Mouse (Mus musculus) kidney, adult 8-10 months (tissue): ENCODE results near the gene Arid5b.
A peak's percentile ranks its signal among the peaks of the same experiment; 100 is the strongest.

Experiments
- DNase-seq, 2 experiments: peaks; one replicate each; pipeline ENCODE4 v3.0.0; 2022

Arid5b gene

DNA sequence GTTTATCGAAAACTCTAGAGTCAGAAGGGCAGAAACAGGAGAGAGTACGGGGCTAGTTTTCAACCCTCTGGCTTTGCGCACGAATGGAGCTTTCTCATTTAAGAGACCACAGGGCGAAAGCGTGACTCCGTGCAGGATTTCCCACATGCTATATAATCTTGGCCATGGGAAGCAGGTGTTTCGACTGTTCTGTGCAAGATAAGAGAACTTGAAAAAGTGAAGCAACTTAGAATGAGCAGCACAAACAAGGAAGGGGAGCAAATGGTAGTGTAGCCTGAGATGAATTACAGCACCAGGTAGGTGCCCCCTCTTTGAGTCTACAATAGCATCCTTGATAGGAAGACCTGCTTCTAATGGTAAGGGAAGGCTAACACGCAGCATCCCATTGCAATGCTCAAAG lies 118.8 kb downstream of the Arid5b start:
- DNase-seq, result no peak

DNA sequence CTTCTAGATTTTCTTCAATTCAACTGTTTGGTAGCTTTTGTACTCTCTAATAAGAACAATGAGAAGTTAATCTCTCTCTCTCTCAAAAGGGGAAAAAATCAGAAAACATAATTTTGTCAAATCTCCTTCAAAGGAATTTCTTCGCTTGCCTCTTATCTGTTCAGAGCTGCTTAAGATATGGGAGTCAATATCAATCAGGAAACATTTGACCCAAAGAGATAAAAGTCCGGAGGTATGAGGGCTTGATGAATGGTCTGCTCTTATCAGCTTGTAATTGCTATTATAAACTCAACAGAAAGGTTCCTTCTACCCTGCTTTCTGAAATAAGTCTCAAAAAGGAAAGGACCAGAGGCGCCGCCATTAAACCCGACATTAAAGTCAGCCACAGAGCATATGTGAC lies 120.0 kb downstream of the Arid5b start:
- DNase-seq, result no peak

DNA sequence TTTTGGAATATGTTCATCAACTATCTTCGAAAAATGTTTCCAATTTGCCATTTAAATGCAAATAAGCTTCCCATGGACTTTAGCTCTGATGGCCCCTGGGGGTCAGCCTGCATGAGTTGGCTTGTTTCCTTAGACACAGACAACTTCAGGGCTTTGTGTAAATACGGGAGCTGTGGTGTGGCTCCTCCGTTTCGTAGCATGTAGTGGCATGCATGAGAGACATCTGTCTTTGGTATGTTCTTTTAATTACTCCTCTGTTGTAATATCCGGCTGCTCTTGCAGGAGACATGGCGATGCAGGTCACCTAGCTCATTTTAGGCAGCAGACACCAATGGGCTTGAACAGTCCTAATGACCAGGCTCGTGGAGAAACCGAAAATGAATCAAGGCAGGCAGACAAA lies 121.0 kb downstream of the Arid5b start:
- no peak for DNase-seq

DNA sequence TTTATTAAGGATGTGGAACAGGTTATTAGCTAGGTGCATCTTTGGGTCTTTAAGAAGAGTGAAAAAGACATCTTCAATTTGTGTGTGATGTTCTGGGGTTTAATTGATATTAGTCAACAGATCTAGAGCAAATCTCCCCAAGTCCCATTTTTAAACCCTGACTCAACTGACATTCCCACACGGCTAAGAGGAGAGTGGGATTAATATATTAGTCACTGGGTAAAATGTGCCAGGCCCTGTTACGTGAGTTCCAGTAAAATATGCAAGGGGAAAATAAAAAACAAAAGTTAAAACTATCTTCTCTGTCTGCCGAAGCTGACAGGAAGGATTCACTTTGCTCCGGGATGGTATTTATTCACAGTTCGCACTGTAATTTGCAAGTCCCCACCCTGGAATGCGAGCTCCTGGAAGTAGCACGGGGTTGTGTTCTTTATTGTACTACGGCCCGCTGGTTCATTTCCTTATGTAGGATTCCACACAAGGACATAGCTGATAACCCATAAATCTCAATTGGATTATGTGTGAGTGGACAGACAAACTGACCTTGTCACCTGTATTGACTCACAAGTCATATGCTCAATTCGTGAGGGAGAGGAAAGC lies 121.8 kb downstream of the Arid5b start:
- no peak for DNase-seq

DNA sequence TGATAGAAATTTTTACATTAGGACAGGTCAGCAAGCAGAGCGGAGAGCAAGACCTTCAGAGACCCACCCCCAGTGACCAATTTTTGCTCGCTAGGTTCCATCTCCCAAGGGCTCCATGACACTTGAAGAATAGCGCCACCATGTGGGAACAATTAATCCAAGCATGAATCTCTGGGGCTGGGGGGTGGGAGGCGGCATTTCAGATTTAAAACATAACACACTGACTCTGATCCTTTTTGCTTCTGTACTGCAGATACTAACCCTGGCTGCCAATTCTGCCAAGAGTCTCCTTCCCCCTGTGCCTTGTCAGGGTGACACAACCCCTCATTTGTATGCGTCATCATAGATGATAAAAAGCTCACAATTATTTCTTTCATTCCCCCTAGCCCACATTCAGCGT lies 122.4 kb downstream of the Arid5b start:
- no peak for DNase-seq

DNA sequence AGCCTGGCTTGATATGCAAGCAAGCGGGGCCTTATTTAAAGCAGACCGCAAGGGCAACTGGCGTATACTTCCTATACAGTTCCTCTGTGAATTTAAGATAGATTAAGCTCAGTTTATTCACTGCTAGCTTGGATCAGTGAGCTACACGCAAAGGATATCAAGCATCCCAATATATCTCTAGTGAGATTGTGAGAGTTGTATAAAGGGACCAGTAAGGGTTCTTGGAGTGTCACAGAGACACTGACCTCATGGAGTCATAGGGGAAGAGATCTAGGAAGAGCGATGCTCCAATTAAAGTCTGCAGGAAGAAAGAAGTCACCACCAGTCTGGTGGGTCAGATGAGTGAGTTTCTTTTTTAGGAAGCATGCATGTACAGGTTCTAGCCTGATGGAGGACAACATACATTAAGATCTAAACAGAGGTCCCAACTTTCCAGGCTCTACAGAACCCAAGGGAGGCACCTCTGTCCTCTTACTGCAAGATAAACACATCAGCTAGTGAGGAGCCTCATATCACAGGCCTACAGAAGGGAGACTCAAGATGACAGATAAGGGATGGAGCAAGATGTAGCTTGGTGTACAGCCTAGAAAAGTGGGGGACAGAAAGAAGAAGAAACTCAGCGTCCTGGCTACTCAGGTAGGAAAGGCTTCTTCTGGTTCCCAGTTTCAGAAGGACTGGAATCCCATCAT lies 123.0 kb downstream of the Arid5b start:
- no peak for DNase-seq

DNA sequence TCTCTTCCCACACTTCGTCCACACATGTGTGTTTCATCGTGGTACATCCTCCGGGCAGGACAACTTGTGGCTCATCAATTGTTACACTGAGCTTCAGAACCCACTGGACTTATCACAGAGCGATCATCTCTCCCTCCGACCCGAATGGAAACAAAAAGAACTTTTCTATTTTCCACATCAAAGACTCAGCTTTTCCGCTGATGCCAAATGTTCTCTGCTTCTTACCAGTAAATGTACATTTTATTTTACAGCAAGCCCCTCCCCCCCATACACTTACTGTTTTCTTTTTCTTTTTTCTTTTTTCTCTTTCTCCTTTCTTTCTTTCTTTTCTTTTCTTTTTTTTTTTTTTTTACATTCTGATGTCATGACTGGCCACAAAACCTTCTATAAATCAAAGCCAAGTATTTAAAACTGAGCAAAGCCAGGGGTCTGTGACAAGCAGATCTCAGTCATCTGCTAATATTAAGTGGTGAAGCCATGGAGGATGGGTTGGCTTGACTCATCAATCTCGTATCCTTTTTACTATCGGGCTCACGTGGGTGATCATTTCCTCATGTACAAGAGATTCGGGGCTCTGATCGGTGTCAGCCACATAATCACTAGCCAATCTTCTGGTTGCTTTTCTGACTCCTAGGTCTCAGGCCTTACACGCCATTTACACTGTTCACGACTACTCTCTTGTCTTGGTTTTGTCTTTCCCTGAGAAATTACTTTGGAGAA lies 124.3 kb downstream of the Arid5b start:
- DNase-seq, result no peak

DNA sequence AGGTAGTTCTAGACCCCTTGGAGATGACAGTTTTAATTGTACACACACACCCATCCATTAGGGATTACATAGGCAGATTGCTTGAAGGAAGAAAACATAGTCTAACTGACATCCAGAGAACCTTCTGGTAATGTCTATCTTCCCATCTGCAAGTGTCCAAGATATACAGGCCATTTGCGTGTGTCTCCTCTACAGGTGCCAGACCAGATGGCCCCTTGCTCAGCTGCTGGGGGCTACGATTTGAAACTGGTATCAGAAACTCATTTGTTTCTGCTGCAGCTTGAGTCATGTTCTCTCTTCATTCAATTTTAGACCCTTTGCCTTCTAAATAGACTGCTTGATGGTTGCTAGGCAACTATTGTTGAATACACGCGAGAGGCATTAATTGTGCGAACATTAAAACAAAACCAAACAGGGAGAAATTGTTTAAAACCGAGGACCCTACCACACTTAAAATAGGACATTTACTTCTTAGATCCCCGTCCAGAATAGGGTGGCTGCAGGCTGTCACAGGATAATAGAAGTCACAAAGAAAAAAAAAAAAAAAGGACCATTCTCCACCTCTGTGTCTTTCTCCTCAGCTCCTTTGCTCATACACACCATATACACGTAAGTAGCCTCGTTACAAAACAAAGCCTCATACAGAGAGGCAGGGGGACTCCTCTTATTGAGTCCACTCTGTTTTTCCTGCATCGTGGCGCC lies 125.0 kb downstream of the Arid5b start:
- no peak for DNase-seq

DNA sequence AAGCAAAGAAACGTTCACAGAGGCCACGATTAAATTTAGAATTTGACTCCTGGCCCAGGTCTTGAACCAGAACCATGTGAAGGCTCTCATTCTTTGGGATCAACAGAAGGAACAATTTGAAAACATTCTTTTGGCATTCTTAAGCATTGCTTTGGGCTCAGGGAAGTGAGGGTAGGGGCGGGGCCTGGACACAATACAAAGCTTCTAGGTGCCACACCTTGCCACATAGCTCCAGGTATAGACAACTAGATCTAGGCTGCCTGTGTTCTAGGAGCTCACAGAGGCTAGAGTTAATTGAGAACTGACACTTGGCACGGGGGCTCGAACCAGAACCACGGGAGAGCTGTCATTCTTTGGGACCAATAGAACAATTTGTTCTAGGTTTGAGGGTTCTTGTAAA lies 130.0 kb downstream of the Arid5b start:
- DNase-seq, result no peak

DNA sequence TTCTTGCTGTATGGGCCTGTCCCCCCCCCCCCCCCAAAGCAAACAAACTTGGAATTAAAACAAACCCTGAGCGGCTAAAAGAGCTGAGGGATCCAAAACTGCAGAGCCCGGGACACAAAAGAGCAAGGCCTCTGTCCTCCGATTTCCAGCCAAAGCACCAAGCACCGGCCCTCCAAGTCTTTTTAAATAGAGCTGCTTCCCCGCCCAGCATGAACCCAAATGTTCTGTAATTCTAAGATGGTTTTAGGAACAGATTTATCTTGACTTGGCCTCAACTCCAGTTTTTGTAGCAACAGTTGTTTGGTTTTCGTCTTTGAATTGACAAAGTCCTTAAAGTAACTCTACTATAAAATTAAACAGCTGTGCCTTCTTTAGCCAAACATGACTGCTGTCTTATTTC lies 130.8 kb downstream of the Arid5b start:
- DNase-seq, result no peak

DNA sequence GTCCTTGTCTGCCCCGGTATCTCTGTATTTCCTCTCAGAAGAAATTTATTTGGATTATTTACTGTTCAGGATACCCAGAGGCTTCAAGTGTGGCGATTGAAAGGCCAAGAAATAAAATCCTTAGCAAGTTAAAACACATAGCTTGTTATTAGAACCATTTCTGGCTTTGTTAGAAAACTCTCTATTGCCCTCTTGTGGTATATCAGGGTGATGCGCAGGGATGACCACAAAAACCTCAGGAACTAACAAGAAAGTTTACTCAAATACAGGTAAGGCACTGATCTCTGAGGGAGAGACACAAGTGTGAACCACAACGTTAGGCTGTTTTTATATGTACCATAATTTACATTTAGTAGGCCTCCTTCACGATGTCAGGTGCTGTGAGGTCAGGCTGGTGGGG lies 131.7 kb downstream of the Arid5b start:
- DNase-seq, result peak; percentile 74

DNA sequence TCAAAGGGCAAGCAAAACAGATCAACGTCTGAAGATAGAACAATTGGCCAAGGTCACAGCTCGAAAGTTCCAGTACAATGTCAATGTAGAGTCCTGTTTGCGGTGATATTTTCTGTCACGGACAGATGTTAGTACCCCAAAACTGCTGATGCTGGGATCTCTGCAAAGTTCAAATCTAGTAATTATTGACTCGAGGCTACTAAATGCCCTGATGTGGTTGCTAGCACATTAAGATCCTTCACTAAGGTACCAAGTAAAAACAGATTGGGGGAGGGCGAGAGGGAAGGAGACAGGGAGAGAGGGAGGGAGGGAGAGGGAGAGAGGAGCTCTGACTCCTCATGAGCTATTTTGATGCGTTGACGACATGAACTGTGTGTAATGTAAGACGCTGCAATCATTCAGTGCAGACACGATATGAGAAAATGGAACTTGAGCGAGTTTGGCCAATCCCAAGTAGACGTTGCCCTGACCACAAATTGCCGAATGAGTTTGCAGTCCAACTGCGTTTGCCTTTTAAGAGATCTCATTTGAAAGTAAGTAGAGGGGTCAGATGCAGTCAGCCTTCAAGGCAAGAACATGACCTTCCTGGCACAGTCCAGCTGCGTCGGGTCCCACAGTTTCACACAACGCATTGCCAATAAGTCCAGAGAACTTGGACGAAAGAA lies 133.1 kb downstream of the Arid5b start:
- peak; percentile 41 to 54 for DNase-seq

DNA sequence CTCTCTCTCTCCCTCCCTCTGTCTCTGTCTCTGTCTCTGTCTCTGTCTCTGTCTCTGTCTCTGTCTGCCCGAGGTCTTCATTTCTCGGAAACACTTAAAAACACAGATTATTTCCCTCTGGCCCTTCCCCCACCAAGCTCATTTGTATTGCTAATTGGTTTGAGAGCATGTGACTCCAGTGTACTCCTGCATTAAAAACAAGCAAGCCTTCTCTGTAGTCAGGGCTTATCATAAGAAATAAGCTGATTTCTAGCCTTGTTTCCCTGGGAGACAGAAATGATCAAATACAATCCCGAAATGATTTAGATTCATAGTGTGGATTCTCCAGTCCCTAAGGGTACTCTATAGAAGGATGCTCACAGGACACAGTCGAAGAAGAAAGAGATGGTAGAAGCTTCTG lies 136.0 kb downstream of the Arid5b start:
- no peak for DNase-seq

DNA sequence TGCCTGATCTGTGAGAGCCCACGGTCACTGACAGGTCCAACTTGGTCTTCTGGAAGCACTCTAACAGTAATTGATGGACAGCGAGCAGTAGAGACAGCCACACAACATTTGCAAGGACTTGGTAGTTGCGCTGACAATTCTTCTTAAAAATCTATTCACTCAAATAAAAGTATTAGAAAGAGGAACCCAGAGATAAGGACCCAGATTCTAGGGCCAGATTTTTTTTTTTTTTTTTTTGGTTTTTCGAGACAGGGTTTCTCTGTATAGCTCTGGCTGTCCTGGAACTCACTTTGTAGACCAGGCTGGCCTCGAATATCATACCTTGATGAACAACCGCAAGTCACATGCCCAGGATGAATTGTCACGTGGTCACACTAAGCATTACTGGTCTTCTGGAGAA lies 137.0 kb downstream of the Arid5b start:
- no peak for DNase-seq

DNA sequence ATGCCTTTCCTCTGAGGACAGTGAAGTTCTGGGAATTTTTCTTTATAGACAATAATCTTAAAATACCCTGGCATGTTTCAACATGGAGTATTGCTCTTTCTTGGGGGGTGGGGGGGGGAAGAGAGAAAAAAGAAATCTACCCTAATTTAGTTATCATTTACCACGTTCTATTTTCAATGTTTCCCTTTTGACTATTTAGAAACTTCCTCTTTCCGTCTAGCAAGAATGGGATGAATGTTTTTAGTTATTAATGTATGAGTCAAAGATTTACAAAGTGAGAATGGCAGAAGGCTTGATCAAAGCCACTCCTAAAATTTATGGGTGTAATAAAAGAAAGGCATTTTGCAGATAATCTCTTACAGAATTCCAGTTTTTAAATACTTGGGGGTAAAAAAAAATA lies 137.7 kb downstream of the Arid5b start:
- no peak for DNase-seq

DNA sequence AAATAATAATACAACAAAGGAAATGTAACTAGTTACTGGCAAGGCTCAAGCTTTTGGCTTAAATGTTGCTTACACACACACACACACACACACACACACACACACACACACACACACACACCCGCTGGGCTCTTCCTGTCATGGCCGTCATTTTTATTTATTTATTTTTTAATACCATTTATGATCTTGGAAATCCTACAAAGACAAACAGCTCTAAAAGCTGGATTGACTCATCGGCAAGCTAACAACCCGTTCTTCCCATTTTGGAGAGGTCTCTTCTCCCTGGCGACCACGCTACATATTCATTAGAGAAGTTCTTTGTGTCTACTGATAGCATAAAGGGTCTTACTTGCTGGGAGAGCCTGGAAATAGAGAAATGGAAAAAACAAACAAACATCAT lies 138.2 kb downstream of the Arid5b start:
- DNase-seq, result no peak

DNA sequence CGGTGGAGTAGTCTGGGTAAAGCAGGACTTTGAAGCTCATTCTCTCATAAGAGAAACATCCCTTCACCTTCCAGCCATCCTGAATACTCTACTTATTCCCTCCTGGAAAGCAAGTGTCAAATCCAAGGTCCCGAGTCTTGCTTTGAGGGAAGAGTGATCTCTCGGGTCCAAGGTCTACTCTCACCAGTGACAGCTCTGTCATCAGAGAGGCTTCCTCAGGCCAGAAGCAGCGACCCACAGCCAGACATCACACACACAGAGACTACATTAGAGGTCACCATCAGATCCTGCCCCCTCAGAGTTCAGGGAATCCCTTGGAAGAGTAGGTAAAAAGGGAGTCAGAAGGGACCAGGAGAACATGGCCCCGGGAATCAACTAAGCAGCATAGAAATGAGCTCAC lies 140.4 kb downstream of the Arid5b start:
- no peak for DNase-seq

DNA sequence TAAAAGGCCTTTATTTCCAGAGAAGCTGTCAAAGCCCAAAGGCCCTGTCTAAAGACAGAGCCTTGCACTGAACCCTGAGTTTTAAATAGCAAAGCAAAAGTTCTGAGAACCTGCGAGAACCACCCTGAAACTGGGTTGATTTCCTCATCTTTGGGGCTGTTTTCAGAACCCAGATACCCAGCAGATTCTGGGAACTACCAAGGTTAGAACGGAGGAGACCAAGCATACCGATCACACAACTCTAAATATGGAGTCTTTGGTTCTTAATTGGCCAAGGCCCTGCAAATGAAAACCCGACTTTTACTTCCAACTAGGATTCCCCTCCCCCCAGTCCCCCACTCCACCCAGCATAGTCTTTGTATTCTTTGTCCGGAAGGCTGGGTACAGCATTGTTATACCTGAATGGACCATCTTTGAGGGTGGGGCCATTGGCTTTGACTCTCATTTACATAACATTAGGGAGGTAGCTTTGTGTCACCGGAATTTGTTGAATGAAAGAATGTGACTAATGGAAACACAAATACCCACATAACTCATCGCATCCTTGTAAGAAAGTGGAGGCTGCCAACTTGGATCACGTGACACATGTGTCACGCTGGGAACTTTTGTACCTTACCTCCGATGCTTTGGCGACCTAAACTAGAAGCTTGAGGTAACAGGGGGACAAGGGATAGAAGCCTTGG lies 141.2 kb downstream of the Arid5b start:
- DNase-seq, result peak in 1 of 2 experiments; percentile 47

DNA sequence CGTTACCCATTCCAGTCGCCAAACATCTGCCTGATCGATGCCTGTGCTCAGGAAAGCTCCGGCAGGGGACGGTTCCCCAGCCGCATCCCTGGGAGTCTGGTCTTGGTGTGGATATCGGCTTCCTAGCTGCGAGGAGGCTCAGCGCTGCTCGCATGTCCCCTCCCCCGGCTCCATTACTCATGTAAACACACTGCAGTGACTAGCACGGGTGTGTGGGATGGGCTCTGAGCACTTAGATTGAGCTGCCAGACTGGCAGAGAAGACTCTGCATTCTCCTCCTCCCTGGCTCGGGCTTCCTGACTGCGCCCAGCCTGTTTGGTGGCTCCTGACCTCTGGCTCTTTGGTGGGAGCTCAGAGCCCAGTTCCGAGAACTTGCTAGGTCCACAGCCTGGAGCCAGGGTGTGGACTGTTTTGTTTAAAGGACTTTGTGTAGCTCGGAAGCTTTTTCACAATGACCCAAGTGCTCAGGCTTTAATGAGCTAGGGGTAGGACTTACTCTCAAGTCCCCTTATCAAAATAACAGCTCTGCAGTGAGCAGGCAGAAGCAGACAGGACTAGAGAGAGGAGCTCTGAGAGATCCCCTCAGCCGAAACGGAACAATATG lies 142.0 kb downstream of the Arid5b start:
- peak; percentile 85 to 86 for DNase-seq

DNA sequence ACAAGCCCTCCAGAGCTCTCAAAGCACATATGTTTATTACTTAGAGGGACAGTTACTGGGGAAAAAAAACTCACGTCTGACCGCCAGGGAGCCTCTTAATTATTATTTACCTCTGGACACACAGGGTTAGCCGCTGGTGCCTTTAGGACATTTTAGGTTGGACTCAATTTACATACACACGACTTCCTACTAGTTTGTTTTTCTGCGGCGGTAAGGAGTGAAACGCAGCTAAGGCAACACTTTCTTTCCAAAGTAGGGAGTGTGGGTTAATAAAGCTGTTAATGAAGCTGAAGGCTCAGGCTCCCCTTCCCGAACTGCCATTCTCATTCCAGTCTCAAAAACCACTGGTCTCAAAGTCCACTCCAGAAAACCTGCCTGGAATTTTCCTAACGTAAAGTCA lies 142.5 kb downstream of the Arid5b start:
- DNase-seq, result peak in 1 of 2 experiments; percentile 57

DNA sequence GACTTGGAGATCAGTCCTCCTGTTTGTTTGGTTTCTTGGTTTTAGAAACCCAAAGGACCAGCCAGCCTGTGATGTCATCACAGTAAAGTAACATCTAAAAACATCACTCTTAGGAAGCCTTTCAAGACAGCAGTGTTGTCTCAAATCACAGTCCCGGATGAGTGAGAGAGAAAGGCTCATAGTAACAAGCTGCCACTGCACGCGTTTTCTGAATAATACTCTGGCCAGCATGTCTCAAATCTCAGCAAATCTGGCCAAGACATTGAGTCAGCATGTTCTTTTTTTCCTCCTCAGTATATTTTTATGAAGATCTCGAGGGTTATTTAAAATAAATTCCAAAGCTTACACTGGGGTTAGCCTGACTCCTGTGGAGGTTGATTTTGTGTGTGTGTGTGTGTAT lies 143.1 kb downstream of the Arid5b start:
- DNase-seq, result no peak

DNA sequence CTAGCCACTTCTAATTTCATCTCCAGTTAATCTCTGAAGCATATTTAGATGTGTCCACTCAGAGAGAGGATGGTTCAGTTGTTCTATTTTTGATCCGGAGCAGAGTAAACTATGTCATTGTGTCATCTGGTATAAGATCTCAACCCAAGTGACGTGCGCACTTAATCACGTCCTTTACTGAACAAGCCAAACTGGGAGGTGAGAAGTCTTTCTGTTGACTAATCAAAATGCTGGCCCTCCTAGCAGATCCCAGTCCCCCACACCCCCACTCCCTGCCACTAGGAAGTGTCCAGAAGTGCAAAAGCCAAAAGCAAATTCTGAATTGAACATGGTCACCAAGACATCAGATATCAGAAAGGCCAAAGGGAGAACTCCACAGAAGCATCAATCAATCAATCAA lies 144.0 kb downstream of the Arid5b start:
- no peak for DNase-seq
